Mouse (Mus musculus): ENCODE results near the gene Carhsp1. TPM values are rescaled to one million over a fixed set of nuclear protein-coding genes. Genes with fewer than 3 reads are reported as not detected.

The Carhsp1 gene
- polyA plus RNA-seq, 1 experiment from 2014 or later = 56.5 TPM

GRCm38 (mm10) chr16:8672811-8673210 lies 856 bp upstream of the Carhsp1 start:
- Histone ChIP-seq H3K4me1 (peaks cover 91% of the 10 kb centered on the region), H3K27ac (peak overlapping the region; percentile 93), H3K27me3 (replicated peaks) (peaks cover 6% of the 10 kb centered on the region; the same call in 1 of the 2 replicates), H3K36me3 (peaks cover 16% of the 10 kb centered on the region), H3K9ac (peak overlapping the region; percentile 86), H3K4me3 (peak overlapping the region; percentile 83), H3K4me2 (peak overlapping the region; percentile 97), H3K9me3 (replicated peaks) (no peaks in the 10 kb centered on the region)
- no peak for ATAC-seq

- Histone ChIP-seq H3K27me3 (replicated peaks) (peaks cover 6% of the 10 kb centered on the region; the same call in 1 of the 2 replicates), H3K4me3 (peak overlapping the region; percentile 83), H3K9me3 (replicated peaks) (no peaks in the 10 kb centered on the region), H3K4me1 (peaks cover 91% of the 10 kb centered on the region), H3K27ac (peak overlapping the region; percentile 93), H3K4me2 (peak overlapping the region; percentile 97), H3K9ac (peak overlapping the region; percentile 86), H3K36me3 (peaks cover 16% of the 10 kb centered on the region)
- under 1% methylated on average over 18 of the region's 18 CpGs for WGBS (ENCODE audit: insufficient replicate concordance)
- ATAC-seq = no peak
Measured at GRCm38 (mm10) chr16:8672350-8672687, 364 bp upstream of the Carhsp1 start.

GRCm38 (mm10) chr16:8670041-8671035 lies 1.6 kb downstream of the Carhsp1 start:
- Histone ChIP-seq H3K36me3 (peaks cover 26% of the 10 kb centered on the region), H3K27me3 (replicated peaks) (peaks cover 6% of the 10 kb centered on the region; the same call in 1 of the 2 replicates), H3K4me3 (peak overlapping the region; percentile 83), H3K27ac (peak overlapping the region; percentile 93), H3K9me3 (replicated peaks) (no peaks in the 10 kb centered on the region), H3K4me2 (peak overlapping the region; percentile 97), H3K9ac (peak overlapping the region; percentile 86), H3K4me1 (peaks cover 91% of the 10 kb centered on the region)
- 18% methylated on average over 14 of the region's 15 CpGs for WGBS (ENCODE audit: insufficient replicate concordance)
- no peak for ATAC-seq

GRCm38 (mm10) chr16:8669432-8669831 lies 2.5 kb downstream of the Carhsp1 start:
- peaks cover 85% of the 10 kb centered on the region for H3K4me1 ChIP-seq
- peak overlapping the region; percentile 86 for H3K9ac ChIP-seq
- 0 out of 2 replicates have a peak overlapping the region, but pooled peaks have one; percentile 83 for H3K4me3 ChIP-seq
- no peaks in the 10 kb centered on the region for H3K9me3 ChIP-seq (replicated peaks)
- peaks cover 6% of the 10 kb centered on the region; the same call in 1 of the 2 replicates for H3K27me3 ChIP-seq (replicated peaks)
- WGBS (ENCODE audit: insufficient replicate concordance) = 67% methylated on average over 5 of the region's 5 CpGs
- no peak for ATAC-seq
- peak overlapping the region; percentile 97 for H3K4me2 ChIP-seq
- H3K27ac ChIP-seq = no peak overlapping the region
- peaks cover 30% of the 10 kb centered on the region for H3K36me3 ChIP-seq

GRCm38 (mm10) chr16:8668386-8668785 lies 3.6 kb downstream of the Carhsp1 start:
- WGBS (ENCODE audit: insufficient replicate concordance) = 83% methylated on average over 2 of the region's 2 CpGs
- Histone ChIP-seq H3K27me3 (replicated peaks) (peaks cover 4% of the 10 kb centered on the region; the same call in 1 of the 2 replicates), H3K36me3 (peaks cover 40% of the 10 kb centered on the region), H3K9me3 (replicated peaks) (no peaks in the 10 kb centered on the region), H3K4me2 (peak overlapping the region; percentile 6; the same call in 1 of the 2 replicates), H3K4me1 (peaks cover 84% of the 10 kb centered on the region), H3K9ac (no peak overlapping the region), H3K27ac (no peak overlapping the region), H3K4me3 (no peak overlapping the region)
- no peak for ATAC-seq

GRCm38 (mm10) chr16:8667814-8668213 lies 4.1 kb downstream of the Carhsp1 start:
- 66% methylated on average over 4 of the region's 4 CpGs for WGBS (ENCODE audit: insufficient replicate concordance)
- H3K9ac ChIP-seq = 0 out of 2 replicates have a peak overlapping the region, but pooled peaks have one; percentile 8
- peak overlapping the region; percentile 24 for H3K4me2 ChIP-seq
- peaks cover 84% of the 10 kb centered on the region for H3K4me1 ChIP-seq
- H3K4me3 ChIP-seq = no peak overlapping the region
- H3K27me3 ChIP-seq (replicated peaks) = no peaks in the 10 kb centered on the region
- H3K27ac ChIP-seq = no peak overlapping the region
- no peaks in the 10 kb centered on the region for H3K9me3 ChIP-seq (replicated peaks)
- ATAC-seq = no peak
- peaks cover 46% of the 10 kb centered on the region for H3K36me3 ChIP-seq

- no peak overlapping the region for H3K4me3 ChIP-seq
- peaks cover 84% of the 10 kb centered on the region for H3K4me1 ChIP-seq
- WGBS (ENCODE audit: insufficient replicate concordance) = 52% methylated on average over 7 of the region's 7 CpGs
- H3K9me3 ChIP-seq (replicated peaks) = no peaks in the 10 kb centered on the region
- 0 out of 2 replicates have a peak overlapping the region, but pooled peaks have one; percentile 8 for H3K9ac ChIP-seq
- H3K4me2 ChIP-seq = peak overlapping the region; percentile 24
- ATAC-seq = no peak
- H3K36me3 ChIP-seq = peaks cover 51% of the 10 kb centered on the region
- no peaks in the 10 kb centered on the region for H3K27me3 ChIP-seq (replicated peaks)
- 0 out of 2 replicates have a peak overlapping the region, but pooled peaks have one; percentile 15 for H3K27ac ChIP-seq
Measured at GRCm38 (mm10) chr16:8667261-8667660, 4.7 kb downstream of the Carhsp1 start.

- WGBS (ENCODE audit: insufficient replicate concordance) = 10% methylated on average over 2 of the region's 2 CpGs
- H3K36me3 ChIP-seq = peaks cover 59% of the 10 kb centered on the region
- ATAC-seq = peak; percentile 8
- no peak overlapping the region for H3K9ac ChIP-seq
- no peak overlapping the region for H3K4me3 ChIP-seq
- H3K4me2 ChIP-seq = no peak overlapping the region
- no peaks in the 10 kb centered on the region for H3K9me3 ChIP-seq (replicated peaks)
- H3K27ac ChIP-seq = 0 out of 2 replicates have a peak overlapping the region, but pooled peaks have one; percentile 23
- H3K27me3 ChIP-seq (replicated peaks) = no peaks in the 10 kb centered on the region
- peaks cover 84% of the 10 kb centered on the region for H3K4me1 ChIP-seq
Measured at GRCm38 (mm10) chr16:8666452-8666851, 5.5 kb downstream of the Carhsp1 start.

- Histone ChIP-seq H3K9me3 (replicated peaks) (no peaks in the 10 kb centered on the region), H3K36me3 (peaks cover 69% of the 10 kb centered on the region), H3K4me3 (no peak overlapping the region), H3K27ac (no peak overlapping the region), H3K4me2 (no peak overlapping the region), H3K4me1 (peaks cover 80% of the 10 kb centered on the region), H3K9ac (no peak overlapping the region), H3K27me3 (replicated peaks) (no peaks in the 10 kb centered on the region)
- no peak for ATAC-seq
- 82% methylated on average over 5 of the region's 5 CpGs for WGBS (ENCODE audit: insufficient replicate concordance)
Measured at GRCm38 (mm10) chr16:8665367-8665766, 6.6 kb downstream of the Carhsp1 start.

- ATAC-seq = no peak
- Histone ChIP-seq H3K4me1 (peaks cover 70% of the 10 kb centered on the region), H3K9me3 (replicated peaks) (no peaks in the 10 kb centered on the region), H3K9ac (no peak overlapping the region), H3K4me2 (no peak overlapping the region), H3K27me3 (replicated peaks) (no peaks in the 10 kb centered on the region), H3K27ac (no peak overlapping the region), H3K36me3 (peaks cover 78% of the 10 kb centered on the region), H3K4me3 (no peak overlapping the region)
- WGBS (ENCODE audit: insufficient replicate concordance) = 83% methylated on average over 24 of the region's 24 CpGs
Measured at GRCm38 (mm10) chr16:8663606-8664539, 8.1 kb downstream of the Carhsp1 start.

GRCm38 (mm10) chr16:8663022-8663421 lies 8.9 kb downstream of the Carhsp1 start:
- H3K9ac ChIP-seq = 0 out of 2 replicates have a peak overlapping the region, but pooled peaks have one; percentile 8
- H3K4me1 ChIP-seq = peaks cover 61% of the 10 kb centered on the region
- ATAC-seq = no peak
- H3K4me3 ChIP-seq = no peak overlapping the region
- H3K9me3 ChIP-seq (replicated peaks) = no peaks in the 10 kb centered on the region
- WGBS (ENCODE audit: insufficient replicate concordance) = 0% methylated on average over 1 of the region's 2 CpGs
- peaks cover 77% of the 10 kb centered on the region for H3K36me3 ChIP-seq
- H3K4me2 ChIP-seq = no peak overlapping the region
- no peaks in the 10 kb centered on the region for H3K27me3 ChIP-seq (replicated peaks)
- H3K27ac ChIP-seq = no peak overlapping the region
